Mouse (Mus musculus): Measurements from ENCODE around the gene Ngrn. TPM values are rescaled to one million over a fixed set of nuclear protein-coding genes. Genes with fewer than 3 reads are reported as not detected.

Ngrn gene
- polyA plus RNA-seq, 1 experiment from 2014 or later = 42.7 TPM

DNA sequence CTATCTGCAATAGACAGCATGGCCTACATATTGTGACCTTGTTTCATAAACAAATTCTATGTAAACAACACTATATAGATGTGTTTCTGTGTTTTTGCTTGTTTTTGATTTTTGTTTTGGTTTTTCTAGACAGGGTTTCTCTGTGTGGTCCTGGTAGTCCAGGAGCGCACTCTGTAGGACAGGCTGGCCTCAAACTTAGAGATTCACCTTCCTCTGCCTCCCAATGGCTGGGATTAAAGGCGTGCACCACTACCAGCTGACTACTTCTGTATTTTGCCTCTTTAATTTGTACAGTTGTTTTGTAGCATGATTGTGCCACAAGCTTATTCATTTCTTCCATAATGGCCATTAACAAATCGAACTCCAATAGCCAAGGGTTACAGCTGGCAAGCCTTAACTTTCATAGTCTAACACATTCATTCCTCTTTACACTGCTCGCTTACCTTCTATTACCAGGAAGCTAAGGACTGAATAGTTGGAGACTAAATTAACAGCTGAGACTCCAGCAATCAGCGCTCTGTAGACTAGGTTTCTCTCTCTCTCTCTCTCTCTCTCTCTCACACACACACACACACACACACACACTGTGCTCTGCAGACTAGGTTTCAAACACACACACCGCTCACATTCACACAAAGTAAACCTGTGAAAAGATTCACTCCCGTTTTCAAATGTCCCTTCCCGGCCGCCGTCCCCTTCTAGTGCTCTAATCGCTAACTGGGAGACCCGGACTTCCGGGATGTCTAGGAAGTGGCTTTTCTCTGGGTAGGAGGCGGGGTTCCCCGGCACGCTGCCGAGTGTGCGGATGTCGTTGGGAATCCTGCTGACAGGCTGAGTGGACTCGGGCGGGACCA lies 8.1 kb downstream of the Ngrn start, which contains the start of gene Vps33b:
Gene Vps33b (plus strand): TSS at position 753 of the 854 bp plus-strand sequence.
- DNase-seq (ENCODE audit: low spot score) = peak; percentile 93
- H3K27ac ChIP-seq (replicated peaks) = peak within 1 kb of the TSS; percentile 84
- WGBS = 5% methylated on average over 21 of the region's 21 CpGs

GRCm38 (mm10) chr7:80269751-80270255 lies 8.8 kb downstream of the Ngrn start:
- 1% methylated on average over 23 of the region's 23 CpGs for WGBS
- Histone ChIP-seq H3K4me1 (peaks cover 22% of the 10 kb centered on the region), H3K36me3 (replicated peaks) (peaks cover 60% of the 10 kb centered on the region), H3K9me3 (peaks cover 12% of the 10 kb centered on the region), H3K27ac (replicated peaks) (peak overlapping the region; percentile 84), H3K4me3 (peak overlapping the region; percentile 92), H3K27me3 (replicated peaks; ENCODE audit: low read depth, poor library complexity, severe bottlenecking) (no peaks in the 10 kb centered on the region)
- DNase-seq (ENCODE audit: low spot score) = no peak

More for the DNA sequence above, 8.1 kb downstream of the Ngrn start, which contains the start of gene Vps33b:
- H3K4me3 ChIP-seq = peak within 1 kb of the TSS; percentile 92
- peaks cover 60% of the 10 kb centered on the region for H3K36me3 ChIP-seq (replicated peaks)
- H3K9me3 ChIP-seq = peaks cover 5% of the 10 kb centered on the region
- peaks cover 22% of the 10 kb centered on the region for H3K4me1 ChIP-seq
- H3K27me3 ChIP-seq (replicated peaks; ENCODE audit: low read depth, poor library complexity, severe bottlenecking) = no peaks in the 10 kb centered on the region

GRCm38 (mm10) chr7:80273456-80273855 lies 12.4 kb downstream of the Ngrn start:
- Histone ChIP-seq H3K9me3 (peaks cover 17% of the 10 kb centered on the region), H3K4me3 (no peak overlapping the region), H3K27ac (replicated peaks) (no peak overlapping the region), H3K4me1 (peaks cover 20% of the 10 kb centered on the region), H3K27me3 (replicated peaks; ENCODE audit: low read depth, poor library complexity, severe bottlenecking) (no peaks in the 10 kb centered on the region), H3K36me3 (replicated peaks) (peaks cover 69% of the 10 kb centered on the region)
- no peak for DNase-seq (ENCODE audit: low spot score)
- WGBS = 93% methylated on average over 2 of the region's 2 CpGs

DNA sequence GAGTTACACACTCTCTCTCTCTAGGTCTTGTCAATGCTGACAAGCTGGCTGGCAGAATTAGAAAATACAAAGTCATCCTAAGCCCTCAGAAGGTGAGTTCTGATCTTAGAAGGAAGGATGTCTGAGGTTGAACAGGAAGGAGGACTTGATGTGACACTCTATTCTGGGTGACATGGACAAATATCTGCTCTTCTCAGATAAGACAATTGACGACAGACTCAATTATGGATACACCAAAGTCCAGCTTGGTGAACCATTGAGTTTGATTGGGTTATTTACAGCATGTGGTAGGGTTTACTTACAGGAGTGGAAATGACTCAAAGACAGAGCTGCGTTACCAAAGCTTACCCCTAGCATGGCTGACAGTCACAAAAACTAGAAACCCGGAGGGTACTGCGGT lies 15.4 kb downstream of the Ngrn start:
- DNase-seq (ENCODE audit: low spot score) = no peak
- Histone ChIP-seq H3K9me3 (peaks cover 17% of the 10 kb centered on the region), H3K4me3 (no peak overlapping the region), H3K27ac (replicated peaks) (no peak overlapping the region), H3K27me3 (replicated peaks; ENCODE audit: low read depth, poor library complexity, severe bottlenecking) (no peaks in the 10 kb centered on the region), H3K36me3 (replicated peaks) (peaks cover 93% of the 10 kb centered on the region), H3K4me1 (no peaks in the 10 kb centered on the region)
- WGBS = 96% methylated on average over 4 of the region's 4 CpGs

DNA sequence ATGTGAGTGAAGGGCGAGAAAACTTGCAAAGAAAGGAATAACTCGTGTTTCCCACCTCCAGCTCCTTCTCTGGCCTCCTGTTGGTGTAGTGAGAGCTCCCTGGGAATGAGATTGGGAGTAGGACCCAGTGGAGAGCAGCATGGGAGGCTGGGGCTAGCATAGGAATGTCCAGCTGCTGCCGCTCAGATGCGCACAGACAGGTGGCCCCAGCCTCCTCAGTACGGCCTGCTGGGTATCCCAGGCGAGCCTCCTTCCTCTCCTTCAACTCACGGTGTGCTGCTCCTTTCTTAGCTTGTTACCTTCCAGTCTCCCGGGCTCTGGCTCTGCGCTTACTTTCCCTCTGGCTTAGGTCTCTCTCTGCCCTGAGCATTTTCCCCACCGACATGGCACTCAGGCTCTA lies 19.0 kb downstream of the Ngrn start:
- Histone ChIP-seq H3K27me3 (replicated peaks; ENCODE audit: low read depth, poor library complexity, severe bottlenecking) (no peaks in the 10 kb centered on the region), H3K4me3 (no peak overlapping the region), H3K27ac (replicated peaks) (no peak overlapping the region), H3K9me3 (peaks cover 3% of the 10 kb centered on the region), H3K36me3 (replicated peaks) (peaks cover 89% of the 10 kb centered on the region), H3K4me1 (no peaks in the 10 kb centered on the region)
- WGBS = 85% methylated on average over 10 of the region's 10 CpGs
- DNase-seq (ENCODE audit: low spot score) = no peak

DNA sequence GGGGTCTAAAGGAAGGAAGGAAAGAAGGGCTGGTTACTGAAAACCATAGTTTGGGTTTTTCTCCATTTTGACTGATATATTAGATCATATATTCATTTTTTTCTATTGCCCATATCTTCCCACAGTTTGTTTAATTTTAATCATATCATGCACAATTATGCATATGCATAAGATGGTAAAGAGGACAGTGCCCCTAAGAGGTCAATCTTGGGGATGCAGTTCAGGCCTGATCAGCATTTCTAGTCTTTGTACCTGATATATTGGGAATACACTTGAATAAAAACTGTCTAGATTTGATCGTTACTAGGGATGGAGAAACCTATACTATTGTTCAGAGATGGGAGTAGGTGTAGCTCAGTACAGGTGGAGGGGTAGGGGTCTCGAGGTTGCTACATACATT lies 20.0 kb downstream of the Ngrn start:
- H3K36me3 ChIP-seq (replicated peaks) = peaks cover 90% of the 10 kb centered on the region
- no peak for DNase-seq (ENCODE audit: low spot score)
- H3K4me3 ChIP-seq = no peak overlapping the region
- WGBS = 88% methylated on average over 2 of the region's 2 CpGs
- no peaks in the 10 kb centered on the region for H3K4me1 ChIP-seq
- no peak overlapping the region for H3K27ac ChIP-seq (replicated peaks)
- H3K27me3 ChIP-seq (replicated peaks; ENCODE audit: low read depth, poor library complexity, severe bottlenecking) = no peaks in the 10 kb centered on the region
- no peaks in the 10 kb centered on the region for H3K9me3 ChIP-seq

GRCm38 (mm10) chr7:80281646-80282045 lies 20.6 kb downstream of the Ngrn start:
- H3K27ac ChIP-seq (replicated peaks) = no peak overlapping the region
- peaks cover 90% of the 10 kb centered on the region for H3K36me3 ChIP-seq (replicated peaks)
- H3K4me1 ChIP-seq = no peaks in the 10 kb centered on the region
- H3K9me3 ChIP-seq = no peaks in the 10 kb centered on the region
- H3K4me3 ChIP-seq = no peak overlapping the region
- DNase-seq (ENCODE audit: low spot score) = no peak
- no peaks in the 10 kb centered on the region for H3K27me3 ChIP-seq (replicated peaks; ENCODE audit: low read depth, poor library complexity, severe bottlenecking)
- 92% methylated on average over 3 of the region's 3 CpGs for WGBS

GRCm38 (mm10) chr7:80283226-80283918 lies 22.4 kb downstream of the Ngrn start:
- Histone ChIP-seq H3K9me3 (no peaks in the 10 kb centered on the region), H3K27ac (replicated peaks) (no peak overlapping the region), H3K4me1 (no peaks in the 10 kb centered on the region), H3K4me3 (no peak overlapping the region), H3K36me3 (replicated peaks) (peaks cover 89% of the 10 kb centered on the region), H3K27me3 (replicated peaks; ENCODE audit: low read depth, poor library complexity, severe bottlenecking) (no peaks in the 10 kb centered on the region)
- WGBS = 89% methylated on average over 3 of the region's 3 CpGs
- no peak for DNase-seq (ENCODE audit: low spot score)

- no peak overlapping the region for H3K4me3 ChIP-seq
- H3K9me3 ChIP-seq = no peaks in the 10 kb centered on the region
- WGBS = 95% methylated on average over 5 of the region's 5 CpGs
- H3K4me1 ChIP-seq = no peaks in the 10 kb centered on the region
- H3K27ac ChIP-seq (replicated peaks) = no peak overlapping the region
- H3K27me3 ChIP-seq (replicated peaks; ENCODE audit: low read depth, poor library complexity, severe bottlenecking) = no peaks in the 10 kb centered on the region
- H3K36me3 ChIP-seq (replicated peaks) = peaks cover 86% of the 10 kb centered on the region
- DNase-seq (ENCODE audit: low spot score) = no peak
Measured at GRCm38 (mm10) chr7:80284391-80284790, 23.4 kb downstream of the Ngrn start.

DNA sequence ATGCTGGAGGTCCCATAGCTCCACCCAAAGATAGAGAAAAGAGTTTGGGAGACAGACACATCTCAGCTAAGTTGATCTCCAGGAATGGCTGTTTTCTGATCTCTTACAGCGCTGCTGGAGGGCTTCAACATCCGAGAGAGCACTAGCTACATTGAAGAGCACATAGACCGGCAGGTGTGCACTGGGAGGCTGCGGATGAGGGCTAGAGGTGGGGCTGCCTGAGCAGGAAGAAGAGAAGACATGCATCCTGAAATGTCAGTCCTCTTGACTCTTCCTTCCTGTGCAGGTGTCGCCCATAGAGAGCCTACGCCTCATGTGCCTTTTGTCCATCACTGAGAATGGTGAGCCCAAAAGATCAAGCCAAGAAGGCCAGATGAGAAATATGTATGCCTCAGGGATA lies 24.7 kb downstream of the Ngrn start:
- no peak overlapping the region for H3K4me3 ChIP-seq
- 94% methylated on average over 6 of the region's 6 CpGs for WGBS
- no peaks in the 10 kb centered on the region for H3K27me3 ChIP-seq (replicated peaks; ENCODE audit: low read depth, poor library complexity, severe bottlenecking)
- no peaks in the 10 kb centered on the region for H3K4me1 ChIP-seq
- H3K36me3 ChIP-seq (replicated peaks) = peaks cover 86% of the 10 kb centered on the region
- no peaks in the 10 kb centered on the region for H3K9me3 ChIP-seq
- no peak for DNase-seq (ENCODE audit: low spot score)
- no peak overlapping the region for H3K27ac ChIP-seq (replicated peaks)

DNA sequence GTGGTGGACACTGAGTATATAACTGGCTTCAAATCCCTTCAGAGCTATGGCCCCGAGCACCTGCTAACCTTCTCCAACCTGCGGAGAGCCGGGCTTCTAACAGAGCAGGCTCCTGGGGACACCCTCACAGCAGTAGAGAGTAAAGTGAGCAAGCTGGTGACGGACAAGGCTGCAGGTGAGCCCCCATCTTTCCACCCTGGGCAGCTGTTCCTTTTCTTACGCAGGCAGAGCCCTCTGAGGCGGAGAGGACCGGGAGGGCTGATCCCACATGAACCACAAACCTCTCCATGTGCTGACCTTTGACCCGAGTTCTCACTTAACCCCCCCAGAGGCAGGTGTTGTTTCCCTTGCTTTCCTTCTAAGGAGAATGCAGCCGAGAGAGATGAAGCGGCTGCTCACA lies 26.7 kb downstream of the Ngrn start:
- WGBS = 80% methylated on average over 10 of the region's 10 CpGs
- Histone ChIP-seq H3K36me3 (replicated peaks) (peaks cover 90% of the 10 kb centered on the region), H3K27ac (replicated peaks) (no peak overlapping the region), H3K4me3 (no peak overlapping the region), H3K27me3 (replicated peaks; ENCODE audit: low read depth, poor library complexity, severe bottlenecking) (no peaks in the 10 kb centered on the region), H3K9me3 (no peaks in the 10 kb centered on the region), H3K4me1 (no peaks in the 10 kb centered on the region)
- no peak for DNase-seq (ENCODE audit: low spot score)

DNA sequence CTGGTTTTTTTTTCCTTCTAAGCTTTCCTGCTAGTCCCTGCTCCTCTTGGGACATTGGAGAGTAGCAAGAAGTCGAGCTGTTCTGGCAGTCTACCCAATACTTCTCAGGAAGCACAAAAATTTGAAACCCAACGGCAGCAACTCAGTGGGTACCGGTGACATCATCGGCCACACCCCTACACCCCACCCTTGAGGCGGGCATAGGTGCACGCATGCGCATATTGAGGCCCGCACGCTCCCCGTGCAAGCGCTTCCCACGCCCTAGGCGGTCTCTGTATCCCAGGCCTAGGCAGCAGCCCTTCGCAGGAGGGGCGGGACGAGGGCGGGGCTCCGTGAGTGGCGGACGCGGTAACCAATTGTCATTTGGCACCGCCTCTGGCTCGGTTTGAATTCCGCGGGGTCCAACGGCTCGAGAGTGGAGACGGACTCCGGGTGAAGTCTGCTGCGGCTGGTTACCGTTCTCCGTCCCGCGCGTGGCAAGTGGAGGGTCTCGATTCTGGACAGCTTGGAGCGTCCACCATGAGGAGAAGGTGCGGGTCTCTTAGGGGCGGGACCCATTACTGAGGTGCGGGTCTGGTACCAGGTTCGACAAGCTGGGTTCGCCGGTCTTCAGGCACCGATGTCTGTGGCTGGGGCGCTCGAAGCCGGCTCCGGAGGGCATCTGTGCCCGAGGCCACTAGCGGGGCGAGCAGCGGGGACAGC lies 33.2 kb downstream of the Ngrn start, which contains the start of gene Prc1:
Gene Prc1 (plus strand): TSS at position 389 of the 702 bp plus-strand sequence.
- Histone ChIP-seq H3K36me3 (replicated peaks) (peaks cover 54% of the 10 kb centered on the region), H3K4me1 (peaks cover 32% of the 10 kb centered on the region), H3K9me3 (no peaks in the 10 kb centered on the region), H3K27me3 (replicated peaks; ENCODE audit: low read depth, poor library complexity, severe bottlenecking) (no peaks in the 10 kb centered on the region), H3K27ac (replicated peaks) (peak within 1 kb of the TSS; percentile 93), H3K4me3 (peak within 1 kb of the TSS; percentile 81)
- DNase-seq (ENCODE audit: low spot score) = peak; percentile 100
- WGBS = under 1% methylated on average over 52 of the region's 52 CpGs
